Mouse (Mus musculus) midbrain, embryonic 14.5 days (tissue): Measurements from ENCODE around the gene Slc1a1. TPM values are rescaled to one million over a fixed set of nuclear protein-coding genes. Genes with fewer than 3 reads are reported as not detected.

Source experiments
- ATAC-seq: fragments of 200-750 bp; cut with Nextera tagmentation; 2 replicates; pipeline ENCODE4 v1.8.0; 2017; ENCODE audit warnings: moderate number of reproducible peaks, moderate library complexity; ENCODE audit not compliant: low FRiP score, low TSS enrichment
- DNase-seq: peaks from one replicate; pipeline ENCODE4 v3.0.0-alpha.2; 2015
- H3K27ac ChIP-seq: fragments of 300-500 bp; sonication (generic); replicated peaks from 2 replicates; pipeline ENCODE4 v1.5.1; 2014; ENCODE audit warnings: mild to moderate bottlenecking, low read depth, low read length, moderate library complexity
- H3K27me3 ChIP-seq: fragments of 300-500 bp; sonication (generic); 2 replicates; pipeline ENCODE4 v1.6.1; 2014; ENCODE audit warnings: low read length, control low read depth, mixed read lengths; ENCODE audit not compliant: control insufficient read depth, insufficient read depth
- H3K36me3 ChIP-seq: fragments of 300-500 bp; sonication (generic); 2 replicates; pipeline ENCODE4 v1.6.1; 2014; ENCODE audit warnings: low read length, control low read depth; ENCODE audit not compliant: control insufficient read depth, insufficient read depth
- H3K4me1 ChIP-seq: fragments of 300-500 bp; sonication (generic); 2 replicates; pipeline ENCODE4 v1.6.1; 2014; ENCODE audit warnings: mild to moderate bottlenecking, antibody characterized with exemption, low read length, control low read depth; ENCODE audit not compliant: control insufficient read depth, insufficient read depth
- H3K4me2 ChIP-seq: fragments of 300-500 bp; sonication (generic); 2 replicates; pipeline ENCODE4 v1.6.1; 2014; ENCODE audit warnings: mild to moderate bottlenecking, low read length, moderate library complexity
- H3K4me3 ChIP-seq: fragments of 300-500 bp; sonication (generic); replicated peaks from 2 replicates; pipeline ENCODE4 v1.5.1; 2014; ENCODE audit warnings: low read depth, low read length
- H3K9ac ChIP-seq: fragments of 300-500 bp; sonication (generic); replicated peaks from 2 replicates; pipeline ENCODE4 v1.6.1; 2014; ENCODE audit warnings: mild to moderate bottlenecking, low read length, moderate library complexity
- H3K9me3 ChIP-seq: fragments of 300-500 bp; sonication (generic); 2 replicates; pipeline ENCODE4 v1.6.1; 2016; ENCODE audit warnings: low read length, control low read depth, mixed read lengths; ENCODE audit not compliant: control insufficient read depth
- WGBS: fragments of 180-500 bp; shearing (Covaris S2); extraction: QIAGEN DNeasy Blood & Tissue Kit; methylation state at CpG from one replicate; pipeline ENCODE4 v1.1.7; 2014; 5-methylcytosine and 5-hydroxymethylcytosine counted together
- polyA plus RNA-seq: library from polyadenylated mRNA; unstranded; fragments of >200 nt; fragmentation: Nextera tagmentation; extraction: Ambion mirVana; gene quantifications from 2 replicates; pipeline ENCODE4 v1.2.1, GENCODE M21; 2014

The Slc1a1 gene
- polyA plus RNA-seq, 1 experiment from 2014 or later: 19.8 TPM

- Histone ChIP-seq H3K27me3 (no peaks in the 10 kb centered on the region), H3K36me3 (no peaks in the 10 kb centered on the region), H3K9me3 (no peaks in the 10 kb centered on the region), H3K27ac (no peak overlapping the region), H3K4me3 (no peak overlapping the region), H3K4me2 (no peak overlapping the region), H3K9ac (no peak overlapping the region), H3K4me1 (no peaks in the 10 kb centered on the region)
- 34% methylated on average over 1 of the region's 1 CpGs for WGBS
- DNase-seq (no peak), ATAC-seq (no peak)
Measured at GRCm38 (mm10) chr19:28896639-28897038, 61.8 kb downstream of the Slc1a1 start.

- Histone ChIP-seq H3K27ac (no peak overlapping the region), H3K9me3 (no peaks in the 10 kb centered on the region), H3K9ac (no peak overlapping the region), H3K4me1 (no peaks in the 10 kb centered on the region), H3K36me3 (no peaks in the 10 kb centered on the region), H3K4me2 (no peak overlapping the region), H3K27me3 (no peaks in the 10 kb centered on the region), H3K4me3 (no peak overlapping the region)
- WGBS: 86% methylated on average over 9 of the region's 9 CpGs
- ATAC-seq: no peak
- no peak for DNase-seq
Measured at GRCm38 (mm10) chr19:28897497-28897896, 62.6 kb downstream of the Slc1a1 start.

- ATAC-seq (no peak), DNase-seq (no peak)
- H3K9ac ChIP-seq: no peak overlapping the region
- H3K36me3 ChIP-seq: no peaks in the 10 kb centered on the region
- H3K27ac ChIP-seq: no peak overlapping the region
- WGBS: 87% methylated on average over 2 of the region's 2 CpGs
- H3K9me3 ChIP-seq: no peaks in the 10 kb centered on the region
- H3K27me3 ChIP-seq: no peaks in the 10 kb centered on the region
- no peak overlapping the region for H3K4me3 ChIP-seq
- no peaks in the 10 kb centered on the region for H3K4me1 ChIP-seq
- no peak overlapping the region for H3K4me2 ChIP-seq
Measured at GRCm38 (mm10) chr19:28900771-28901170, 65.9 kb downstream of the Slc1a1 start.

- H3K27ac ChIP-seq: no peak overlapping the region
- H3K9me3 ChIP-seq: no peaks in the 10 kb centered on the region
- H3K4me2 ChIP-seq: no peak overlapping the region
- no peaks in the 10 kb centered on the region for H3K36me3 ChIP-seq
- H3K27me3 ChIP-seq: no peaks in the 10 kb centered on the region
- no peaks in the 10 kb centered on the region for H3K4me1 ChIP-seq
- WGBS: 43% methylated on average over 2 of the region's 2 CpGs
- H3K4me3 ChIP-seq: no peak overlapping the region
- DNase-seq (no peak), ATAC-seq (no peak)
- H3K9ac ChIP-seq: no peak overlapping the region
Measured at GRCm38 (mm10) chr19:28902111-28902510, 67.3 kb downstream of the Slc1a1 start.

GRCm38 (mm10) chr19:28902806-28903205 is 68.0 kb downstream of the Slc1a1 start:
- Histone ChIP-seq H3K36me3 (no peaks in the 10 kb centered on the region), H3K9ac (no peak overlapping the region), H3K4me3 (no peak overlapping the region), H3K27ac (no peak overlapping the region), H3K27me3 (no peaks in the 10 kb centered on the region), H3K4me2 (no peak overlapping the region), H3K9me3 (no peaks in the 10 kb centered on the region), H3K4me1 (no peaks in the 10 kb centered on the region)
- ATAC-seq (no peak), DNase-seq (no peak)
- 86% methylated on average over 4 of the region's 4 CpGs for whole genome bisulfite sequencing

GRCm38 (mm10) chr19:28903536-28904119 is 68.8 kb downstream of the Slc1a1 start:
- H3K4me2 ChIP-seq: no peak overlapping the region
- no peak overlapping the region for H3K27ac ChIP-seq
- DNase-seq (no peak), ATAC-seq (no peak)
- H3K4me1 ChIP-seq: no peaks in the 10 kb centered on the region
- no peaks in the 10 kb centered on the region for H3K9me3 ChIP-seq
- no peak overlapping the region for H3K9ac ChIP-seq
- no peak overlapping the region for H3K4me3 ChIP-seq
- H3K36me3 ChIP-seq: no peaks in the 10 kb centered on the region
- no peaks in the 10 kb centered on the region for H3K27me3 ChIP-seq
- 89% methylated on average over 8 of the region's 8 CpGs for WGBS

GRCm38 (mm10) chr19:28908186-28908585 is 73.3 kb downstream of the Slc1a1 start:
- no peak overlapping the region for H3K4me2 ChIP-seq
- no peak for ATAC-seq
- H3K4me3 ChIP-seq: no peak overlapping the region
- H3K27me3 ChIP-seq: no peaks in the 10 kb centered on the region
- no peaks in the 10 kb centered on the region for H3K36me3 ChIP-seq
- DNase-seq: no peak
- H3K9ac ChIP-seq: no peak overlapping the region
- no peak overlapping the region for H3K27ac ChIP-seq
- 72% methylated on average over 4 of the region's 4 CpGs for WGBS
- H3K9me3 ChIP-seq: no peaks in the 10 kb centered on the region
- H3K4me1 ChIP-seq: no peaks in the 10 kb centered on the region

- Histone ChIP-seq H3K36me3 (no peaks in the 10 kb centered on the region), H3K4me3 (no peak overlapping the region), H3K27me3 (no peaks in the 10 kb centered on the region), H3K9me3 (no peaks in the 10 kb centered on the region), H3K9ac (no peak overlapping the region), H3K4me1 (no peaks in the 10 kb centered on the region), H3K4me2 (no peak overlapping the region), H3K27ac (no peak overlapping the region)
- DNase-seq: no peak
- ATAC-seq: no peak
- WGBS: 88% methylated on average over 9 of the region's 9 CpGs
Measured at GRCm38 (mm10) chr19:28908693-28909092, 73.8 kb downstream of the Slc1a1 start.

GRCm38 (mm10) chr19:28914598-28914997 is 79.7 kb downstream of the Slc1a1 start:
- H3K9ac ChIP-seq: no peak overlapping the region
- DNase-seq (no peak), ATAC-seq (no peak)
- no peaks in the 10 kb centered on the region for H3K9me3 ChIP-seq
- no peak overlapping the region for H3K4me3 ChIP-seq
- H3K36me3 ChIP-seq: no peaks in the 10 kb centered on the region
- no peaks in the 10 kb centered on the region for H3K4me1 ChIP-seq
- H3K4me2 ChIP-seq: no peak overlapping the region
- WGBS: 90% methylated on average over 6 of the region's 6 CpGs
- H3K27ac ChIP-seq: no peak overlapping the region
- no peaks in the 10 kb centered on the region for H3K27me3 ChIP-seq
